Mouse (Mus musculus) stomach, embryonic 15.5 days (tissue): ENCODE data around the gene Nr1h2. TPM values are rescaled to one million over a fixed set of nuclear protein-coding genes. Genes with fewer than 3 reads are reported as not detected.

Source experiments
- ATAC-seq: fragments of 200-750 bp; cut with Nextera tagmentation; 2 replicates; pipeline ENCODE4 v1.8.0; 2017; ENCODE audit warnings: low read depth, moderate number of reproducible peaks, moderate TSS enrichment; ENCODE audit not compliant: insufficient read depth, low FRiP score
- H3K27ac ChIP-seq: fragments of 300-500 bp; sonication (generic); 2 replicates; pipeline ENCODE4 v1.5.1; 2015; ENCODE audit warnings: mild to moderate bottlenecking, inconsistent platforms
- H3K27me3 ChIP-seq: fragments of 300-500 bp; sonication (generic); replicated peaks from 2 replicates; pipeline ENCODE4 v1.6.1; 2015; ENCODE audit warnings: inconsistent platforms
- H3K36me3 ChIP-seq: fragments of 300-500 bp; sonication (generic); 2 replicates; pipeline ENCODE4 v1.6.1; 2015; ENCODE audit warnings: inconsistent platforms
- H3K4me1 ChIP-seq: fragments of 300-500 bp; sonication (generic); 2 replicates; pipeline ENCODE4 v1.6.1; 2015; ENCODE audit warnings: inconsistent platforms
- H3K4me2 ChIP-seq: fragments of 300-500 bp; sonication (generic); 2 replicates; pipeline ENCODE4 v1.6.1; 2015; ENCODE audit warnings: mild to moderate bottlenecking, inconsistent platforms
- H3K4me3 ChIP-seq: fragments of 300-500 bp; sonication (generic); replicated peaks from 2 replicates; pipeline ENCODE4 v1.5.1; 2015; ENCODE audit warnings: inconsistent platforms
- H3K9ac ChIP-seq: fragments of 300-500 bp; sonication (generic); 2 replicates; pipeline ENCODE4 v1.6.1; 2015; ENCODE audit warnings: inconsistent platforms
- H3K9me3 ChIP-seq: fragments of 300-500 bp; sonication (generic); 2 replicates; pipeline ENCODE4 v1.6.1; 2016; ENCODE audit warnings: inconsistent platforms
- WGBS: fragments of 180-500 bp; shearing (Covaris S2); methylation state at CpG from one replicate; pipeline ENCODE4 v1.1.7; 2015; 5-methylcytosine and 5-hydroxymethylcytosine counted together
- polyA plus RNA-seq: library from polyadenylated mRNA; unstranded; fragments of >200 nt; fragmentation: Nextera tagmentation; extraction: Ambion mirVana; gene quantifications from 2 replicates; pipeline ENCODE4 v1.2.1, GENCODE M21; 2015

Gene Nr1h2
- polyA plus RNA-seq, 1 experiment from 2014 or later: 62.9 TPM

- H3K9me3 ChIP-seq: no peaks in the 10 kb centered on the region
- 43% methylated on average over 8 of the region's 8 CpGs for WGBS
- H3K27me3 ChIP-seq: no peaks in the 10 kb centered on the region
- H3K27ac ChIP-seq: no peak overlapping the region
- H3K4me1 ChIP-seq: no peaks in the 10 kb centered on the region
- H3K4me3 ChIP-seq: no peak overlapping the region
- H3K9ac ChIP-seq: no peak overlapping the region
- no peak for ATAC-seq
- no peak overlapping the region for H3K4me2 ChIP-seq
- H3K36me3 ChIP-seq: no peaks in the 10 kb centered on the region
These were observed 9.5 kb upstream of the Nr1h2 start for GRCm38 (mm10) chr7:44563284-44563683.

GRCm38 (mm10) chr7:44560435-44561400 lies 7.0 kb upstream of the Nr1h2 start:
- WGBS: 52% methylated on average over 18 of the region's 18 CpGs
- no peak overlapping the region for H3K4me2 ChIP-seq
- H3K4me1 ChIP-seq: no peaks in the 10 kb centered on the region
- H3K9me3 ChIP-seq: no peaks in the 10 kb centered on the region
- ATAC-seq: no peak
- H3K4me3 ChIP-seq: no peak overlapping the region
- no peaks in the 10 kb centered on the region for H3K36me3 ChIP-seq
- H3K27ac ChIP-seq: no peak overlapping the region
- no peak overlapping the region for H3K9ac ChIP-seq
- H3K27me3 ChIP-seq: no peaks in the 10 kb centered on the region

GRCm38 (mm10) chr7:44557629-44558028 lies 3.9 kb upstream of the Nr1h2 start:
- no peaks in the 10 kb centered on the region for H3K36me3 ChIP-seq
- no peaks in the 10 kb centered on the region for H3K9me3 ChIP-seq
- 64% methylated on average over 2 of the region's 2 CpGs for WGBS
- no peak overlapping the region for H3K9ac ChIP-seq
- no peak overlapping the region for H3K4me3 ChIP-seq
- H3K27me3 ChIP-seq: no peaks in the 10 kb centered on the region
- H3K4me2 ChIP-seq: no peak overlapping the region
- no peak for ATAC-seq
- H3K27ac ChIP-seq: no peak overlapping the region
- H3K4me1 ChIP-seq: peaks cover 5% of the 10 kb centered on the region; the same call in 1 of the 2 replicates

- H3K4me3 ChIP-seq: peak overlapping the region; percentile 80
- WGBS: 1% methylated on average over 32 of the region's 32 CpGs
- no peaks in the 10 kb centered on the region for H3K27me3 ChIP-seq
These were observed 471 bp downstream of the Nr1h2 start for GRCm38 (mm10) chr7:44553196-44553764.

GRCm38 (mm10) chr7:44552141-44552908 lies 1.4 kb downstream of the Nr1h2 start:
- no peak for ATAC-seq
- peak overlapping the region; percentile 80 for H3K4me3 ChIP-seq
- peaks cover 17% of the 10 kb centered on the region for H3K36me3 ChIP-seq
- H3K9me3 ChIP-seq: no peaks in the 10 kb centered on the region
- H3K9ac ChIP-seq: no peak overlapping the region
- H3K4me2 ChIP-seq: peak overlapping the region; percentile 58
- peaks cover 15% of the 10 kb centered on the region for H3K4me1 ChIP-seq
- WGBS: 85% methylated on average over 31 of the region's 31 CpGs
- H3K27ac ChIP-seq: peak overlapping the region; percentile 99; the same call in 1 of the 2 replicates
- no peaks in the 10 kb centered on the region for H3K27me3 ChIP-seq

More at GRCm38 (mm10) chr7:44553196-44553764, 471 bp downstream of the Nr1h2 start:
- Histone ChIP-seq H3K9me3 (no peaks in the 10 kb centered on the region), H3K27ac (peak overlapping the region; percentile 99), H3K36me3 (peaks cover 17% of the 10 kb centered on the region), H3K4me1 (peaks cover 8% of the 10 kb centered on the region; the same call in 1 of the 2 replicates), H3K4me2 (peak overlapping the region; percentile 58), H3K9ac (peak overlapping the region; percentile 59)
- peak; percentile 69 for ATAC-seq

- no peak for ATAC-seq
- Histone ChIP-seq H3K36me3 (peaks cover 17% of the 10 kb centered on the region), H3K9me3 (no peaks in the 10 kb centered on the region), H3K27ac (no peak overlapping the region), H3K27me3 (no peaks in the 10 kb centered on the region), H3K4me3 (no peak overlapping the region), H3K4me1 (peaks cover 15% of the 10 kb centered on the region), H3K4me2 (no peak overlapping the region), H3K9ac (no peak overlapping the region)
- WGBS: 81% methylated on average over 22 of the region's 22 CpGs
These were observed 2.0 kb downstream of the Nr1h2 start for GRCm38 (mm10) chr7:44551731-44552130.

GRCm38 (mm10) chr7:44551301-44551700 lies 2.5 kb downstream of the Nr1h2 start:
- H3K4me1 ChIP-seq: peaks cover 15% of the 10 kb centered on the region
- no peak overlapping the region for H3K4me3 ChIP-seq
- WGBS: 89% methylated on average over 21 of the region's 21 CpGs
- no peak overlapping the region for H3K4me2 ChIP-seq
- no peak overlapping the region for H3K9ac ChIP-seq
- ATAC-seq: no peak
- no peaks in the 10 kb centered on the region for H3K27me3 ChIP-seq
- H3K9me3 ChIP-seq: no peaks in the 10 kb centered on the region
- peaks cover 17% of the 10 kb centered on the region for H3K36me3 ChIP-seq
- H3K27ac ChIP-seq: no peak overlapping the region

GRCm38 (mm10) chr7:44550409-44550678 lies 3.4 kb downstream of the Nr1h2 start:
- Histone ChIP-seq H3K27me3 (no peaks in the 10 kb centered on the region), H3K9me3 (no peaks in the 10 kb centered on the region), H3K4me3 (no peak overlapping the region), H3K27ac (no peak overlapping the region), H3K9ac (no peak overlapping the region), H3K4me2 (no peak overlapping the region), H3K36me3 (peaks cover 17% of the 10 kb centered on the region), H3K4me1 (peaks cover 15% of the 10 kb centered on the region)
- WGBS: 93% methylated on average over 12 of the region's 12 CpGs
- no peak for ATAC-seq

GRCm38 (mm10) chr7:44549621-44550408 lies 3.9 kb downstream of the Nr1h2 start:
- Histone ChIP-seq H3K9ac (no peak overlapping the region), H3K9me3 (no peaks in the 10 kb centered on the region), H3K4me2 (no peak overlapping the region), H3K27ac (no peak overlapping the region), H3K27me3 (no peaks in the 10 kb centered on the region), H3K4me1 (peaks cover 15% of the 10 kb centered on the region), H3K36me3 (peaks cover 17% of the 10 kb centered on the region), H3K4me3 (no peak overlapping the region)
- no peak for ATAC-seq
- WGBS: 93% methylated on average over 23 of the region's 23 CpGs

GRCm38 (mm10) chr7:44548497-44549087 lies 5.2 kb downstream of the Nr1h2 start, which contains the start of gene Pold1:
TSS of gene Pold1 (minus strand) at chr7:44548849.
- Histone ChIP-seq H3K9me3 (no peaks in the 10 kb centered on the region), H3K36me3 (peaks cover 17% of the 10 kb centered on the region), H3K9ac (peak within 1 kb of the TSS; percentile 65), H3K27me3 (no peaks in the 10 kb centered on the region), H3K27ac (peak within 1 kb of the TSS; percentile 77), H3K4me1 (peaks cover 15% of the 10 kb centered on the region), H3K4me2 (peak within 1 kb of the TSS; percentile 92), H3K4me3 (peak within 1 kb of the TSS; percentile 73)
- WGBS: under 1% methylated on average over 43 of the region's 43 CpGs
- peak; percentile 96 for ATAC-seq

- H3K27me3 ChIP-seq: no peaks in the 10 kb centered on the region
- peaks cover 17% of the 10 kb centered on the region for H3K36me3 ChIP-seq
- H3K27ac ChIP-seq: peak overlapping the region; percentile 77
- H3K4me1 ChIP-seq: peaks cover 11% of the 10 kb centered on the region
- H3K9me3 ChIP-seq: no peaks in the 10 kb centered on the region
- WGBS: 16% methylated on average over 5 of the region's 5 CpGs
- H3K9ac ChIP-seq: peak overlapping the region; percentile 65; the same call in 1 of the 2 replicates
- ATAC-seq: no peak
- peak overlapping the region; percentile 92 for H3K4me2 ChIP-seq
- peak overlapping the region; percentile 73 for H3K4me3 ChIP-seq
These were observed 6.0 kb downstream of the Nr1h2 start for GRCm38 (mm10) chr7:44547725-44548124.
